Mouse (Mus musculus): ENCODE measurements at regions not wholly inside any gene's neighbourhood (a gene's known extent, or its start where the extent isn't known, plus 50 kb on each side); places are given as distances from the start of the nearest gene placed in this dataset.
A peak's percentile ranks its signal among the peaks of the same experiment; 100 is the strongest.
"Not testable (repeated sequence)": the region's sequence is repeated elsewhere in the genome, so short reads cannot be mapped to it uniquely, and the experiment has no call there.

- Histone ChIP-seq H3K36me3 (ENCODE audit: control insufficient read depth, insufficient read depth, low read length) (no peaks in the 10 kb centered on the region), H3K4me2 (ENCODE audit: low read depth, low read length) (no peak overlapping the region), H3K4me3 (ENCODE audit: low read depth, low read length) (no peak overlapping the region), H3K9ac (ENCODE audit: low read depth, low read length) (no peak overlapping the region), H3K27me3 (replicated peaks; ENCODE audit: control insufficient read depth, insufficient read depth, low read length) (no peaks in the 10 kb centered on the region), H3K27ac (replicated peaks; ENCODE audit: low read depth, low read length) (no peak overlapping the region), H3K9me3 (ENCODE audit: control insufficient read depth, low read length) (no peaks in the 10 kb centered on the region), H3K4me1 (ENCODE audit: control insufficient read depth, insufficient read depth, low read length) (no peaks in the 10 kb centered on the region)
- WGBS, result 81% methylated on average over 5 of the region's 5 CpGs
- ATAC-seq (ENCODE audit: low read depth) (no peak), DNase-seq (ENCODE audit: low spot score) (no peak)
Measured at GRCm38 (mm10) chr10:6182400-6182799, 260.2 kb upstream of the Rgs17 start.

- not testable (repeated sequence) for H3K4me1 ChIP-seq (ENCODE audit: control insufficient read depth, insufficient read depth, low read length); ATAC-seq (ENCODE audit: low read depth); H3K9ac ChIP-seq (ENCODE audit: low read depth, low read length); DNase-seq (ENCODE audit: low spot score); H3K4me3 ChIP-seq (ENCODE audit: low read depth, low read length); H3K9me3 ChIP-seq (ENCODE audit: control insufficient read depth, low read length); H3K27ac ChIP-seq (replicated peaks; ENCODE audit: low read depth, low read length); H3K4me2 ChIP-seq (ENCODE audit: low read depth, low read length); H3K36me3 ChIP-seq (ENCODE audit: control insufficient read depth, insufficient read depth, low read length); H3K27me3 ChIP-seq (replicated peaks; ENCODE audit: control insufficient read depth, insufficient read depth, low read length)
- WGBS, result 0% methylated on average over 1 of the region's 1 CpGs
Measured at GRCm38 (mm10) chr10:6164311-6164710, 242.1 kb upstream of the Rgs17 start.

- no peaks in the 10 kb centered on the region for H3K9me3 ChIP-seq (ENCODE audit: control insufficient read depth, low read length)
- no peaks in the 10 kb centered on the region for H3K4me1 ChIP-seq (ENCODE audit: control insufficient read depth, insufficient read depth, low read length)
- no peak for ATAC-seq (ENCODE audit: low read depth)
- H3K27me3 ChIP-seq (replicated peaks; ENCODE audit: control insufficient read depth, insufficient read depth, low read length), result no peaks in the 10 kb centered on the region
- WGBS, result 74% methylated on average over 6 of the region's 6 CpGs
- DNase-seq (ENCODE audit: low spot score), result no peak
- H3K36me3 ChIP-seq (ENCODE audit: control insufficient read depth, insufficient read depth, low read length), result no peaks in the 10 kb centered on the region
- H3K4me3 ChIP-seq (ENCODE audit: low read depth, low read length), result no peak overlapping the region
- no peak overlapping the region for H3K27ac ChIP-seq (replicated peaks; ENCODE audit: low read depth, low read length)
- H3K9ac ChIP-seq (ENCODE audit: low read depth, low read length), result no peak overlapping the region
- no peak overlapping the region for H3K4me2 ChIP-seq (ENCODE audit: low read depth, low read length)
Measured at GRCm38 (mm10) chr10:6156941-6157340, 234.7 kb upstream of the Rgs17 start.

GRCm38 (mm10) chr10:6134091-6134490, 211.9 kb upstream of the Rgs17 start:
- H3K4me2 ChIP-seq (ENCODE audit: low read depth, low read length), result no peak overlapping the region
- DNase-seq (ENCODE audit: low spot score), result no peak
- H3K4me3 ChIP-seq (ENCODE audit: low read depth, low read length), result no peak overlapping the region
- no peak for ATAC-seq (ENCODE audit: low read depth)
- no peaks in the 10 kb centered on the region for H3K9me3 ChIP-seq (ENCODE audit: control insufficient read depth, low read length)
- H3K36me3 ChIP-seq (ENCODE audit: control insufficient read depth, insufficient read depth, low read length), result no peaks in the 10 kb centered on the region
- H3K27me3 ChIP-seq (replicated peaks; ENCODE audit: control insufficient read depth, insufficient read depth, low read length), result no peaks in the 10 kb centered on the region
- H3K27ac ChIP-seq (replicated peaks; ENCODE audit: low read depth, low read length), result no peak overlapping the region
- H3K4me1 ChIP-seq (ENCODE audit: control insufficient read depth, insufficient read depth, low read length), result no peaks in the 10 kb centered on the region
- no peak overlapping the region for H3K9ac ChIP-seq (ENCODE audit: low read depth, low read length)

- H3K27ac ChIP-seq (replicated peaks; ENCODE audit: low read depth, low read length); ATAC-seq (ENCODE audit: low read depth); H3K9ac ChIP-seq (ENCODE audit: low read depth, low read length); DNase-seq (ENCODE audit: low spot score); H3K4me2 ChIP-seq (ENCODE audit: low read depth, low read length); H3K4me3 ChIP-seq (ENCODE audit: low read depth, low read length); H3K36me3 ChIP-seq (ENCODE audit: control insufficient read depth, insufficient read depth, low read length); H3K4me1 ChIP-seq (ENCODE audit: control insufficient read depth, insufficient read depth, low read length); H3K9me3 ChIP-seq (ENCODE audit: control insufficient read depth, low read length); H3K27me3 ChIP-seq (replicated peaks; ENCODE audit: control insufficient read depth, insufficient read depth, low read length): not testable (repeated sequence)
Measured at GRCm38 (mm10) chr10:6124423-6124822, 202.2 kb upstream of the Rgs17 start.

GRCm38 (mm10) chr10:6114883-6115622, 192.9 kb upstream of the Rgs17 start:
- Histone ChIP-seq H3K36me3 (ENCODE audit: control insufficient read depth, insufficient read depth, low read length) (no peaks in the 10 kb centered on the region), H3K9me3 (ENCODE audit: control insufficient read depth, low read length) (no peaks in the 10 kb centered on the region), H3K4me1 (ENCODE audit: control insufficient read depth, insufficient read depth, low read length) (0 out of 2 replicates have a peak, but pooled peaks cover 5% of the 10 kb centered on the region), H3K27me3 (replicated peaks; ENCODE audit: control insufficient read depth, insufficient read depth, low read length) (no peaks in the 10 kb centered on the region), H3K27ac (replicated peaks; ENCODE audit: low read depth, low read length) (no peak overlapping the region), H3K4me3 (ENCODE audit: low read depth, low read length) (no peak overlapping the region), H3K4me2 (ENCODE audit: low read depth, low read length) (no peak overlapping the region), H3K9ac (ENCODE audit: low read depth, low read length) (no peak overlapping the region)
- ATAC-seq (ENCODE audit: low read depth) (0 out of 2 replicates have a peak, but pooled peaks have one; percentile 62), DNase-seq (ENCODE audit: low spot score) (peak; percentile 89)
- 32% methylated on average over 7 of the region's 7 CpGs for WGBS
